Mouse (Mus musculus) mesoderm, embryonic 11.5 days (tissue): Measurements from ENCODE around the gene Trim17.

Source experiments
- DNase-seq: peaks from one replicate; pipeline ENCODE4 v3.0.0-alpha.2; 2012; ENCODE audit warnings: low read depth, low spot score

Gene Trim17

DNA sequence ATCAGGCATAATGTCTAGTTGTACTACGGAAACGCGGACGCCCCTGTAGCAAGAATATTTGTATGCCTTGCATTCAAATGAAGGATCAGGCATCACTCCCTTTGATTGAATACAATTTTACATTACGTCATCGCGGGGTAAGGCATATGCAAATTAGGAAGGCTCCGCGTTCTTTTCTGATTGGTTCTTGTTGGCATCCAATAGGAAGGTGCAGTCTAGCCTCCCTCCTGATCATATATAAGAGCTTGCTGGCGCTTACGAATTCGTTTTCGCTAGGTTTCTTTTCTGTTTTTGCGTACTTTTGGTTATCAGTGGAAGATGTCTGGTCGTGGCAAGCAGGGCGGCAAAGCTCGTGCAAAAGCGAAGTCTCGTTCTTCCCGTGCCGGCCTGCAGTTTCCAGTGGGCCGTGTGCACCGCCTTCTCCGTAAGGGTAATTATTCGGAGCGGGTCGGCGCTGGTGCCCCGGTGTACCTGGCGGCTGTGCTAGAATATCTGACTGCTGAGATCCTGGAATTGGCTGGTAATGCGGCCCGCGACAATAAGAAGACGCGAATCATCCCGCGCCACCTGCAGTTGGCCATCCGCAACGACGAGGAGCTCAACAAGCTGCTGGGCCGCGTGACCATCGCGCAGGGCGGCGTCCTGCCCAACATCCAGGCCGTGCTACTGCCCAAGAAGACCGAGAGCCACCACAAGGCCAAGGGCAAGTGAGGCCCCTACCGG, at the start of gene Trim17, which contains the start of gene Hist3h2a:
Gene Trim17, plus strand, starts transcription at position 266 of the 723 bp plus-strand sequence.
Gene Hist3h2a, plus strand, starts transcription at position 266 of the 723 bp plus-strand sequence.
- DNase-seq, result peak; percentile 95

DNA sequence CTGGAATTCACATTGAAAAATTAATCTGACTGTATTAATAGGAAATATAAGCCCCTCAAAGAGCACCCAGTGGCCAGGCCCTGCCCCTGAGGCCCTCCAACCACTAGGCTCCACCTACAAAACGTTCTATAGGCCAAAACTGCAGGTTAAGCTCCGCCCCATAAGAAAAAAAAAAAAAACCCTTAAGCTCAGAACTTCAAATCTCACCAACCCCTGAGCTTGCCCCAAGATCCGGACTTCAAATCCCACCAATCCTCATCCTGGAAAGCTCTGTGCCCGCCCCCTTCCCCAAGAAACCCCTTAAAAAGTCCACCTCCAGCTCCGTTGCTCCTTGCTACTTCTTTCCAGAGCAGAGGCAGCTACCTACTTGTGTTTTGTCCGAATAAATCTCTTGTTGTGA, 49.6 kb upstream of the Trim17 start:
- peak; percentile 24 for DNase-seq

DNA sequence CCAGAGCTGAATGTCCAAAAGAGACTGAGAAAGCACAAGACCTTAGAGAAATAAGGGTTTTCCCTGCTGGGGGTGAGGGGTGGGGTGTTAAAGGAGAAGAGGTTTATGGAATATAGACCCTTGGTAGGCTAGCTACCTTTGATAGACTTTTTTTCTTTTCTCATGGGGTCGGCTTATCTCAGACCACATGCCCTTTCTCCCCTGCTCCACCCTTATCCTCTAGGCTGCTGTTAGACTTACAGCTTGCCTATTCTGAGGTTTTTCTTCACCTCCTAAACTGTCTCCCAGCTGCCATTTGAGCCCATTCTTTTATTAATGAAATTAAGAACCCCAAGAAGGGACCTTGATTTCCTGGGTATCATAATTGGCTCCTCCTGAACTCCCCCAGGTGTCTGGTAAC, 40.7 kb upstream of the Trim17 start:
- no peak for DNase-seq

DNA sequence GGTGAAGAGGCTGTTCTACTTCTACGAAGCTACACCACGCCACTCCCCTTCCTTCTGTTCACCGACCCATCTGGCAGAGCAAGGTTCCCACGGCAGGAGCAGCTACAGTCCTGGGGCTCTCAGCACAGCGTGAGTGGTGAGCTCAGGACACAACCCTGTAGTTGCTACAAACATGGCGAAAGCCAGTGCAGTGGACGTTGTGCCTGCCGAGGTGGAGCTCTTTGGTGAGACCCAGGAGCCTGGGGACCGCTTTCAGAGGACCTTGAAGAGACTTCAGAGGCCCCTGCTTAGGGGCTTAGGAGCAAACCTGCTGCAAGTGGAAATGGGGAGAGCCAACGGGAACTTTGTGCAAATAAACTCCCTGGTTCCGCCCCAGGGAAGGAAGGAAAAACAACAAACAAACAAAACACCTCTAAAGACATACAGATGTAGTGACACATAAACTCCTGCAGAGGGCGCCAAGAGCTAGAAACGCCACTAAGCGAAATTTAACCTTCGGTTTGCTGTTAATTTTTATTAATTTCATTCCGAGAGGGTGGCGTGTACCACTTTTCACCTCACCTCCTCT, 39.9 kb upstream of the Trim17 start:
- peak; percentile 28 for DNase-seq

DNA sequence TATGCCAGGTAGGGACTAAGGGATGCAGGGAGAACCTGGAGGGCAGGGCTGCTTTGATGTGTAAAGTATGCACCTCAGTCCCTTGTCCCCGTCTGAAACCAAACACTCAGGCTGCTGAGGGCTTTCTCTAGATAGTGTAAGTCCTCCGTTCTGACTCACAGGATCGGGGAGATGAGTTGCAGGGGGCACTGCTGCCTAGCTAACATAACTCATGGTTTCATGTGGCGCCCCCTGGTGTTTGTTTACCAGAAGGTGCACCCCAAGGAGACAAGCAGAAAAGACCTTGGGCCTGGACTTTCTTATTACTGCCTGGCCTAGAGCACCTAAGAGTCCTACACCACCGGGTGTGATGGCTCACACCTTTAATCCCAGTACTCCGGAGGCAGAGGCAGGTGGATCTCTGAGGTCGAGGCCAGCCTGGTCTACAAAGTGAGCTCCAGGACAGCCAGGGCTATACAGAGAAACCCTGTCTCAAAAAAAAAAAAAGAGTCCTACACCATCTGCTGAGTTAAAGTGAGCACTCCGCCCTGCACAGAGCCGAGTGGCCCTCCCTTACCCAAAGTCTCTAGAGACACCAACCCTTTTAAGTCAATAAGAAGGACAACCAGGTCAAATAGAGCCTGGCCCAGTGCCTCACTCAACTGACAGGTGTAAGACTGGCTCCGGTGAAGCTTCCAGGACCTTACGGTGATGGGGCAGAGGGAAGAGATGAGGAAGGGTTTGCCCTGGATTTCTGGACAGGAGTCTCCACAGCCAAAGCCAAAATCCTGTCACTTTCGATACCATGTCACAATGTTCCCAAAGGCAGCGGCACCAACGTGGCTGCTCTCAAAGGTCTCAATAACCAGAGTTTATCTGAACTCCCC, 37.4 kb upstream of the Trim17 start:
- DNase-seq, result peak; percentile 48

DNA sequence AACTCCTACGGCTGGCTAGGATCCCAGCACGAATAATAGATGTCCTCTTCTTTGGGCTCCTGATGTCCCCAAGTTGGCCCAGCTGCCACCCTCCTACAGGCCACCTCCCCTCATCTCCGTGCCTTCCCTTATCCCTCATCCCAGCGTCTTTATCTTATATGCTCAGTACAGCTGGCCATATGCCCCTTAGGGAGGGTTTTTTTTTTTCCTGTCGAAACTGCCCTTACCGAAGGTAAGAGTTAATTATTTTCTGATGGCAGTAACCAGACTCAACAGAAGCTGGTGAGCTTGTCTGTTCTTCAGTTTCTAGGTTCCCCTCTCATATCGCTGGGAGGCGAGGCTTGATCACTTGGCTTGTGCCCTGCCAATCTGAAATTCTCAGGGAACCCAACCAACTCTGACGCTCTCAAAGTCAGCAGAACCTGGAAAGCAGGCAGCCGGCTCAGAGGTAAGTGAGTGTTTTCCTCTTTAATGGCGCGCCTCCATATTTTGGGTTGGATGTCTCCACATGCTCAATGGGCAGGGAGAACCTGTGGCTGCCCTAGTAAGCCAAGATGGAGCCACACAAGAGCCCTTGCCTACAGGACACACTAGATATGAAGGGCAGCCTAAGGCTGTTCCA, 36.6 kb upstream of the Trim17 start, which contains the start of gene Btnl10:
Gene Btnl10, plus strand, starts transcription at position 164 of the 622 bp plus-strand sequence.
- DNase-seq, result no peak

DNA sequence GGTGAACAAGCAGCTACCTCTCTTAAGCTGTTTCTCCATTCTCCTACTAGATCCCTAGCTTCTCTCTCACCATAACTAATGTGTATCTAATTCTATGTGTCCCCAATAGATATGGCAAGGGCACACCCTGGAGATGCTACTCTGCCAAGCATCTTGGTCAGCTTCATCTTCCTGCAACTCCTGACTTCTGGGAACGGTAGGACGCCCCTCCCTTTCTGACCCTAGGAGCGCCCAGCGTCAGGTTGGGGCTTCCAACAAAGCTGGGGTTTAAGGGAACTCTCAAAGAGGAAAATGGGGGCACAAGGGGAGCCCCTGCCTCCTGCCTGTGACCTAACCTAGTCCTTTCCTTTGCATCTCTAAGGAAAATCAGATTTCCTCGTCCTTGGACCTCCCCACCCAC, 35.7 kb upstream of the Trim17 start:
- no peak for DNase-seq

DNA sequence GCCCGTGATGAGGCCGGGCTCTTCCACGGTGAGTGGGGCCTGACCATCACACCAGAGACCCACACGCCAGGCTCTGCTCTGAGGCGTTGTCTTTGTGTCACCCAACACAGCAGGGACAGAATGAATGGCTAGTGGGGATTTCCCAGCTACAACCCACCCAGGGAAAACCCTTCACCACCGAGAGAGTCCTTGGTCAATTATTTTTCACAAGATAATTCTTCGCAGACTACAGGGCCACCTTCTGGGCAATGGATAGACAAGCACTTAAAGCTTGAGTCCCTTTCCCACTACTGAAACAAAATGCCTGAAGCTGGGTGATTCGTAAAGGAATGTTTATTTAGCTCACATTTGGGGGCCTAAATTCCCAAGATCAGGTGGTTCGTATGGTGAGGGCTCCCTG, 32.1 kb upstream of the Trim17 start:
- no peak for DNase-seq

DNA sequence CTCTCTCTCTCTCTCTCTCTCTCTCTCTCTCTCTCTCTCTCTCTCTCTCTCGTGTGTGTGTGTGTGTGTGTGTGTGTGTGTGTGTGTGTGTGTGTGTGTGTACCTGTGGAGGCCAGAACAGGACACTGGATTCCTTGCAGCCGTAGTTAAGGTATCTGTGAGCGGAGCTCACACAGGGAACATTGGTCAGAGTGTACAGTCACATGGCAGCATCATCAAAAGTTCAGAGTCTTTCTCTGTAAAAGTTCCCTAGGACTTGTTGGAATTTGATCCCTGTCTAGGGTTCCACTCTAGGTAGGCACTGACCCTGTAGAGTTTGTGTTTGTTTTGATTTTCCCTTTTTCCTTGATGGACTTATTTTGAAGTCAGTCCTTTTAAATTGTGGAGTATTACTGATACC, 27.8 kb upstream of the Trim17 start:
- DNase-seq, result no peak

DNA sequence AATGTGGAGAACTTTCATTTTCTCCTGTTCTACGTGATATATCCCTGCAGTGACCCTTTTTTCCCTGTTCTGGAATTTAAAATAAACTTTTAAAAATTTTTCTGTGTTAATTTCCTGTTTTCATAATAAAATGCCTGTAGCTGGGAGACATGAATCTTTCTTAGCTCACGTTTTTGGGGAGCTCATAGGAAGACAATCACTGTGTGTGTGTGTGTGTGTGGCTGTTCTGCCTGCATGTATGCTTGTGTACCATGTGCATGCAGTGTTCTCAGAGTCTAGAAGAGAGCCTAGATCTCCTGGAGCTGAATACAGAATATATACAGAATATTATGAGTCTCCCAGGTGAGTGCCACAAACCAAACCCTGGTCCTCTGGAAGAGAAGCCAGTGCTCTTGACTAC, 27.4 kb upstream of the Trim17 start:
- DNase-seq, result no peak

DNA sequence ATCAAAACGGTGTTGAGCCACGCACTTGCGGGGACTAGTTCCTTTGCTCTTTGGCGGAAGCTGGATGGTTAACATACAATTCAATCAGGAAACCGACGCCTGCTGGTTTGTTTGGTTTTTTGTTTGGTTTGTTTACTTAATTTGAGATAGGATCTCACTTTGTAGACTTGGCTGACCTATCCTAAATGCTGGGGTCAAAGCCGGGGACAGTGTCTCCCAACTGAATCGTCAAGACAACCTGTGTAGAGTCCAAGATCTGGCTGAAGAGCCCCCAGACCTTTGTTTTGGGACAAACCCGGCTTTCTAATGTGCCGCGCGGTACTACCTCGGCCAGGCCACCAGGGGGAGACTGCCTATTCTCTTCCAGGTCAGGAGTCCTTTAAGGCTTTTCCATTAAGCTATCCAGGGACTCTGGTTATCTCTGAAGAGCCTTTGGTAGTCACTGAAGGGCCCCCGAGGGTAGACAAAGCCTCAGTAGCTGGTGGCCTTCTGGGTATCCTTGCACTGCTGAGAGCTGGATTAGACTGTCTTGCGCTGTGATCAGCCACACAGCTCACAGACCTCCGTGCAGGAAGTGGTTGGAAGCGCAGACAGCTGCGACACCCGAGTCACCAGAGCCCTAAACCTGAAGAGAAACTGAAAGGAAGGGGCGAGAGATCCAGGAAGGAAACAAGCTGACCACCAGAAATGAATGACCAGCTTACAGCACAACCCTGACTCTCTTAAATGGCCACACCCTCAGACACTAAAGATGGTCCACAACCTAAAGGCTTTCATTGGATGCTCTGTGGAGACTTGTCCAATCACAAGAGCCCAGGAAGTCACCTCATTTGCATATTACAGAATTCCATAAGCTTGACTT, 26.5 kb upstream of the Trim17 start:
- DNase-seq, result peak; percentile 39

DNA sequence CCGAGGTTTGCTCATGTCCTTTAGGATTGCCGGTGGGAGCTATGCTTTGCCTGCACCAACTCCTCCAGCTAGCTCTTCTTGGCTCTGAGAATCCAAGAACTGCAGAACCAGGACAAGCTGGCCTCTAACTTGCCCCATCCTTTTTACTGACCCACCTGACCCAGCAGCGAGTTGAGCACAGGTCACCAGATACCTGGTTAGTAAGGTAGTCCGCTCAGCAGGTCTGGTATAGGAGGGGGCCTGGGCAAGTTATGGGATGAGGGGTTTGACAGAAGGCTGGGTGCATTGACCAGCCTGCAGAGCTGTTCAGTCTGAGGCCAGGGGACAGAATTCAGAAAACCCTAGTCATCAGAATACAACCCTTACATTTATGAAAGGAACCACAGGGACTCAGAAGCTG, 25.4 kb upstream of the Trim17 start:
- DNase-seq, result no peak

DNA sequence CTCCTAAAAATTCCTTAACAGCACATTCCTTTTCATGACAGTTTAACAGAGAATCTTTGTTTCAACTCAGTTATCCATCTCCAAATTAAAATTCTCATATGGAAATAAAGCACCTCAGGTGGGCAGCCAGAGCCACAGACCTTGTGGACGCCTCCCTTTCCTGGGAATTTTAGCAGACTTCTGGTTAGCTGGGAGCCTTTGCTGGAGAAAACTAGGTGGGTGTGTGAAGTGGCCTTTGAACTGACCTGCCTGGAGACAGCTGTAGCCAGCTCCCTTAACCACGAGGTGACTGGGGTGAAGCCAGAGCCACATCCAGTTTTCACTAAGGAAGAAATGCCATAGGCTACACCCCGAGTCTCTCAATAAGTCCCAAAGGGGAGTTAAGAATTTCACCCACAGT, 24.8 kb upstream of the Trim17 start:
- no peak for DNase-seq

DNA sequence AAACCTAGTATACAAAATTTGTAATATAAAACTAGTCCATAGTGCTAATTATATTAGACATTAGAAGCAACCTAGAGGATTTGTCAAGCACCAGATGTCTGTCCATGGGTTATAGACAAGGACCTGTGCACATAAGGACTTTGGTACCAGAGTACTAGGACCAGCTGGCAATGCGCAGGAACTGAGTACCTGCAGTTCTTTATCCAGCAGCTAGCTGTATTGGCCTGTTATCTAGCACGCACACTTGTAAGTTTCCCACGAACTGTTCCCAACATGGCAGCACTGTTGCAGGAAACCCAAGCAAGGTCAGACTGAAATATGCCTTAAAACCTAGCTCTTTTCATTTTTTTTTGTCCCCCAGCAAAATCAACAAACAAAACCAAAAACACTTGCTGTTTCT, 24.2 kb upstream of the Trim17 start:
- no peak for DNase-seq

DNA sequence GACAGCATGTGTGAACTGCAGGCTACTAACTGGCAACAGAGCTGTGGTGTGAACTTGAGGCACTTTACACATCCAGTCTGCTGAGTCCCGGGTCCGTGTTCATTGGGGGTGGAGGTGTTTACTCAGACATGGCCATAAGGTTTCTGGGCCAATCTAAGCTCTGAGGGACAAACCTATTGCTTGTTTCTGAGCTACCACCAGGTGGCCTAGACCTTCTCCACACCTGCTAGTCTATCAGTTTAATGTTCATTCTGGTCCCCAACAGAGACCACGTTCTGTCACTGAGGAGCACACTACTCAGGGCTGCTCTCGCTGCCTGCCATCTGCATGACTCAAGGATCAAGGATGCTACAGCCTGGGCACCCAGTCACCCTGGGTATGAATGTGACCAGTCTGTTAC, 22.9 kb upstream of the Trim17 start:
- DNase-seq, result no peak

DNA sequence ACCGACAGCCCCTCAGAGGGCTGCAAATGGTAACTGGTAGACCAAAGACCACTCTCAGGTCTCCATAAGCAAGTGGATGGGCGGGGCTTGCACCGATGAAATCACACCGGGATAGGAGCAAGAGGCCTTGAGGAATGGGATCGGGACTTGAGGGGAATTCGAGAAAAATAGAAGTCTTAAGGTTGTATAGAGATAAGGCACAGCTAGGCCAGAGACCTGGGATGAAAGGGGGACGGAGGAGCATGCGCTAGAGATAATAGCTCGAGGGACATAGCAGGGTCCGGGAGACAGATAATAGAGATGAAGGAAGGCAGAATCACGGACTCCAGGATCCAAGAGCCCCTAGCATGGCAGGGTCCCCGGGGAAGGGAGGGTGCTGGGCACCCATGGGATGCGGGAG, 16.6 kb upstream of the Trim17 start:
- DNase-seq, result peak; percentile 37

DNA sequence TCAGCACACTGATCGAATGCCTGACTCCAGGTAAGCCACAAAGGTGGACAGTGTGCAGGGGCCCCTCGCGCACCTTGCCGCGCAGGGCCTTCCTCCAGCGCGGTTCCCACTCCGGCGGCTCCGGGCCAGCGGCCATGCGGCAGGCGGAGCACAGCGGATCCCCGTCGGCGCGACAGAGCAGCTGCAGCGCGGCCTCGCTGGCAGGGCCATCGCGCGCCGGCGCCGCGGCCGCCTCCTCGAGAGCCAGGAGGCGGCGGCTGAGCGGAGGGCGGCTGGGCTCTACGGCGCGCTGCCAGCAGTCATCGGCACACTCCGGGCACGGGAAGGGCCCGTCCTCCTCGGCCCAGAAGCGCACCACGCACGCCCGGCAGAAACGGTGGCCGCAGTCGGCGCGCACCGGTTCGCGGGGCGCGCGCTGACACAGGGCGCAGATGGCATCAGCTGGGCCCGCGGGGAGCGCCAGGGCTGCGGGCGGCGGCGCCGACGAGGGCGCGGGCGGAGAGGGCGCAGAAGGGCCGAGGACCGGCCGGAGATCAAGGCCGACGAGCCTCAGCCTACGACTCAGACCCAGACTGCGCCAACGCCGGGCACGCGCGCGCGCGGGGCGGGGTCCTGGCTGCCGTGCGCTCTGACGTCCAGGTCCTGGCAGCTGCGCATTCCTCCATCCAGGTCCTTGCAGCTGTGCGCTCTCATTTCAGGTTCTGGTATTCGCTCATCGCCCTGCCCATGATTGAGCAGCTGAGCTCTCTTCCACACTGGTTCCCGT, 16.0 kb upstream of the Trim17 start, which contains the start of gene Rnf187:
Gene Rnf187, minus strand, starts transcription at position 595 of the 766 bp plus-strand sequence.
- peak; percentile 94 for DNase-seq

DNA sequence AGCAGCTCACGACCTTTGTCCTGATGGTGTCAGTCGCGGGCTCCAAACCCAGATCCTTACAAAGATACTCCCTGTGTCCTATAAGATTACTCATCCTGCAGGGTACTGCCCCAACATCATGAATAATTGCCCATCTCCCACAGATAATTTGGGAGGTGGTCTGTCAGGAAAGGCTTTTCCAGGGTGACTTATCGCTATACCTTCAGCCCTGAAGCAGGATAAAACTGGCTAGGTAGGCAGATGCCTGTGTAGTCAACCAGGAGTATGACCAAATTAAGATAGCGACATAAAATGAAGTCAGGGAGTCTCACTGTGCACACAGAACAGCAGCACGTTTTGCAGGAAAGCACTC, 15.4 kb upstream of the Trim17 start:
- DNase-seq, result no peak

DNA sequence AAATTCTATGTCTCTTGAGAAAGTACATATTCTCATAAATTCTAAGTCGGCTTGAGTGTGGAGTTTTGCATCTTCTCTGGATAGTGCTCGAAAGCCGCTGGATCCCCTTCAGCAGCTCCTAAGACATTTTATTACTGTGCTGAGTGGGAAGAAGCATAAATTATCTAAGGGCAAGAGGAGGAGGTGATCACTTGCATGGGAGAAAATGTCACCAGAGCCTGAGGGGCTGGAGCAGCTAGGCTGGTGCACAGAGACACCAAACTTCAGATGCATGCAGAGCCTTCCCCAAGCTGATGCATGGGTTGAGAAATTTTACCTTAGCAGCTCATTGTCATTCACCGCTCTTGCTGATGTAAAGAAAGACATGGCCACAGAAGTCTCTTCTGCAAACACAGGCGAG, 10.3 kb upstream of the Trim17 start:
- no peak for DNase-seq

DNA sequence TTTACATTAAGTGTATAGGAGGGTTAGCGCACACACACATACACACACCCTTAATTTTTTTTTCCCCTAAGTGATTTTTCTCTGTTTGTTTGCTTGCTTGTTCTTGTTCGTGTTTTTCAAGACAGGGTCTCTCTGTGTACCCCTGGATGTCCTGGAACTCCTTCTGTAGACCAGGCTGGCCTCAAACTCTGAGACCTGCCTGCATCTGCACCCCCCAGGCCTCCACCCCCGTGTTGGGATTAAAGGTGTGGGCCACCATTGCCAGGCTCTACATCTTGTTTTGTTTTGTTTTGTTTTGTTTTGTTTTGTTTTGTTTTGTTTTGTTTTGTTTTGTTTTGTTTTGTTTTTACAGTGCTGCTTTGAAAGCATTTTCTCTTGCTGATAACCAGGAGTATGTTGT, 7.2 kb upstream of the Trim17 start:
- DNase-seq, result no peak
